Mouse (Mus musculus) small intestine, adult 2 months (tissue): ENCODE data around the gene Sugct.

Experiments used
- CTCF ChIP-seq: fragments of 200-500 bp; IDR thresholded peaks from 2 replicates; pipeline ENCODE4 v1.5.1; 2012; ENCODE audit warnings: low read depth, mild to moderate bottlenecking, control low read depth, inconsistent platforms, low read length, moderate library complexity, mixed read lengths; ENCODE audit not compliant: insufficient replicate concordance, insufficient read length; ENCODE audit errors: extremely low read depth
- POLR2A ChIP-seq: fragments of 200-500 bp; IDR thresholded peaks from 2 replicates; pipeline ENCODE4 v1.6.1; 2012; ENCODE audit warnings: low read depth, mild to moderate bottlenecking, control low read depth, inconsistent platforms, low read length, moderate library complexity

DNA sequence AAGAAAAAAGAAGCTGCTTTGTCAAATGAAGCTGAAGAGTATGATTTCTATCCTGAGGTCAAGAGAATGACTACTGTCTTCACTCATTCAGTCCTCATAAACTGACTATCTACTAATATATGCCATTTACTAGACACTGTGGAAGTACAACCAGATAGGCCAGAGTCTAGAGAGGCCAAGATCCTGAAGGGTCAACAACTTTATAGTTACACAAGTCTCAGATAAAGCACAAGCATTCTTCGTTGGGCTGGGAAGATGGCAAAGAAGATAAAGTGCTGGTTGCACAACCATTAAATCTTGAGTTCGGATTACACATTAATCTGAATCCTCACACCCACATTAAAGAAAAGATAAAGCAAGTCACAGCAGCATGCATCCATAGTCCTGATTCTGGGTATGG, 653.0 kb downstream of the Sugct start:
- TF ChIP-seq CTCF: no peak
- TF ChIP-seq POLR2A: no peak
